Mouse (Mus musculus): ENCODE measurements around the gene Bysl. TPM values are rescaled to one million over a fixed set of nuclear protein-coding genes. Genes with fewer than 3 reads are reported as not detected.

Gene Bysl
- polyA plus RNA-seq, 1 experiment, result 31.1 TPM

GRCm38 (mm10) chr17:47597838-47598579 lies 13.3 kb downstream of the Bysl start:
- TF ChIP-seq POLR2A (IDR thresholded peaks at IDR 0.05; ENCODE audit: borderline replicate concordance, extremely low read depth, insufficient read depth, insufficient read length, poor library complexity, severe bottlenecking) (no peak), CTCF (IDR thresholded peaks at IDR 0.05; ENCODE audit: borderline replicate concordance, extremely low read depth, insufficient read depth, insufficient read length) (peak; percentile 74)
- peak; percentile 69 for DNase-seq (ENCODE audit: low read depth)

- no peak for DNase-seq (ENCODE audit: low read depth)
These were observed 14.0 kb downstream of the Bysl start for GRCm38 (mm10) chr17:47597261-47597660.

GRCm38 (mm10) chr17:47596839-47597164 lies 14.5 kb downstream of the Bysl start:
- peak; percentile 1 for DNase-seq (ENCODE audit: low read depth)
- TF ChIP-seq CTCF (IDR thresholded peaks at IDR 0.05; ENCODE audit: borderline replicate concordance, extremely low read depth, insufficient read depth, insufficient read length), result no peak
- no peak for TF ChIP-seq POLR2A (IDR thresholded peaks at IDR 0.05; ENCODE audit: borderline replicate concordance, extremely low read depth, insufficient read depth, insufficient read length, poor library complexity, severe bottlenecking)

More at GRCm38 (mm10) chr17:47597261-47597660, 14.0 kb downstream of the Bysl start:
- TF ChIP-seq POLR2A (IDR thresholded peaks at IDR 0.05; ENCODE audit: borderline replicate concordance, extremely low read depth, insufficient read depth, insufficient read length, poor library complexity, severe bottlenecking) (no peak), CTCF (IDR thresholded peaks at IDR 0.05; ENCODE audit: borderline replicate concordance, extremely low read depth, insufficient read depth, insufficient read length) (no peak)

GRCm38 (mm10) chr17:47596162-47596838 lies 15.0 kb downstream of the Bysl start:
- no peak for TF ChIP-seq POLR2A (IDR thresholded peaks at IDR 0.05; ENCODE audit: borderline replicate concordance, extremely low read depth, insufficient read depth, insufficient read length, poor library complexity, severe bottlenecking)
- TF ChIP-seq CTCF (IDR thresholded peaks at IDR 0.05; ENCODE audit: borderline replicate concordance, extremely low read depth, insufficient read depth, insufficient read length), result no peak
- DNase-seq (ENCODE audit: low read depth), result peak; percentile 22

GRCm38 (mm10) chr17:47595248-47596161 lies 15.8 kb downstream of the Bysl start:
- TF ChIP-seq POLR2A (IDR thresholded peaks at IDR 0.05; ENCODE audit: borderline replicate concordance, extremely low read depth, insufficient read depth, insufficient read length, poor library complexity, severe bottlenecking) (no peak), CTCF (IDR thresholded peaks at IDR 0.05; ENCODE audit: borderline replicate concordance, extremely low read depth, insufficient read depth, insufficient read length) (no peak)
- DNase-seq (ENCODE audit: low read depth), result peak; percentile 83

- no peak for DNase-seq (ENCODE audit: low read depth)
- TF ChIP-seq CTCF (IDR thresholded peaks at IDR 0.05; ENCODE audit: borderline replicate concordance, extremely low read depth, insufficient read depth, insufficient read length), result no peak
- TF ChIP-seq POLR2A (IDR thresholded peaks at IDR 0.05; ENCODE audit: borderline replicate concordance, extremely low read depth, insufficient read depth, insufficient read length, poor library complexity, severe bottlenecking), result no peak
These were observed 16.4 kb downstream of the Bysl start for GRCm38 (mm10) chr17:47594969-47595247.

GRCm38 (mm10) chr17:47594183-47594968 lies 16.9 kb downstream of the Bysl start:
- DNase-seq (ENCODE audit: low read depth), result peak; percentile 33
- no peak for TF ChIP-seq POLR2A (IDR thresholded peaks at IDR 0.05; ENCODE audit: borderline replicate concordance, extremely low read depth, insufficient read depth, insufficient read length, poor library complexity, severe bottlenecking)
- TF ChIP-seq CTCF (IDR thresholded peaks at IDR 0.05; ENCODE audit: borderline replicate concordance, extremely low read depth, insufficient read depth, insufficient read length), result no peak

GRCm38 (mm10) chr17:47593854-47594182 lies 17.5 kb downstream of the Bysl start:
- DNase-seq (ENCODE audit: low read depth), result no peak

GRCm38 (mm10) chr17:47593215-47593853 lies 18.0 kb downstream of the Bysl start:
- peak; percentile 96 for DNase-seq (ENCODE audit: low read depth)
- TF ChIP-seq CTCF (IDR thresholded peaks at IDR 0.05; ENCODE audit: borderline replicate concordance, extremely low read depth, insufficient read depth, insufficient read length) (no peak), POLR2A (IDR thresholded peaks at IDR 0.05; ENCODE audit: borderline replicate concordance, extremely low read depth, insufficient read depth, insufficient read length, poor library complexity, severe bottlenecking) (peak; percentile 64; the same call in 1 of the 2 replicates)

More at GRCm38 (mm10) chr17:47593854-47594182, 17.5 kb downstream of the Bysl start:
- TF ChIP-seq POLR2A (IDR thresholded peaks at IDR 0.05; ENCODE audit: borderline replicate concordance, extremely low read depth, insufficient read depth, insufficient read length, poor library complexity, severe bottlenecking) (no peak), CTCF (IDR thresholded peaks at IDR 0.05; ENCODE audit: borderline replicate concordance, extremely low read depth, insufficient read depth, insufficient read length) (no peak)

- no peak for DNase-seq (ENCODE audit: low read depth)
- TF ChIP-seq POLR2A (IDR thresholded peaks at IDR 0.05; ENCODE audit: borderline replicate concordance, extremely low read depth, insufficient read depth, insufficient read length, poor library complexity, severe bottlenecking), result no peak
- no peak for TF ChIP-seq CTCF (IDR thresholded peaks at IDR 0.05; ENCODE audit: borderline replicate concordance, extremely low read depth, insufficient read depth, insufficient read length)
These were observed 20.2 kb downstream of the Bysl start for GRCm38 (mm10) chr17:47591073-47591472.
